Mouse (Mus musculus) intestine, embryonic 14.5 days (tissue): ENCODE results near the gene Pkd1. TPM values are rescaled to one million over a fixed set of nuclear protein-coding genes. Genes with fewer than 3 reads are reported as not detected.

ENCODE experiments used
- ATAC-seq: fragments of 200-750 bp; cut with Nextera tagmentation; replicated peaks from 2 replicates; pipeline ENCODE4 v1.8.0; 2017; ENCODE audit warnings: low read depth, moderate number of reproducible peaks, moderate TSS enrichment, moderate library complexity; ENCODE audit not compliant: low FRiP score, low TSS enrichment
- DNase-seq: peaks from one replicate; pipeline ENCODE4 v3.0.0-alpha.2; 2018; ENCODE audit warnings: low spot score
- H3K27ac ChIP-seq: fragments of 300-500 bp; sonication (generic); 2 replicates; pipeline ENCODE4 v1.5.1; 2014; ENCODE audit warnings: low read depth, mild to moderate bottlenecking, control low read depth
- H3K27me3 ChIP-seq: fragments of 300-500 bp; sonication (generic); replicated peaks from 2 replicates; pipeline ENCODE4 v1.6.1; 2014; ENCODE audit warnings: low read length, control low read depth; ENCODE audit not compliant: control insufficient read depth, insufficient read depth
- H3K36me3 ChIP-seq: fragments of 300-500 bp; sonication (generic); 2 replicates; pipeline ENCODE4 v1.6.1; 2014; ENCODE audit warnings: low read length, control low read depth; ENCODE audit not compliant: control insufficient read depth, insufficient read depth
- H3K4me1 ChIP-seq: fragments of 300-500 bp; sonication (generic); replicated peaks from 2 replicates; pipeline ENCODE4 v1.6.1; 2014; ENCODE audit warnings: low read length, control low read depth, mixed read lengths; ENCODE audit not compliant: control insufficient read depth, insufficient read depth
- H3K4me2 ChIP-seq: fragments of 300-500 bp; sonication (generic); 2 replicates; pipeline ENCODE4 v1.6.1; 2014; ENCODE audit warnings: low read length
- H3K4me3 ChIP-seq: fragments of 300-500 bp; sonication (generic); 2 replicates; pipeline ENCODE4 v1.5.1; 2014; ENCODE audit warnings: low read depth, low read length, control low read depth, mixed read lengths
- H3K9ac ChIP-seq: fragments of 300-500 bp; sonication (generic); 2 replicates; pipeline ENCODE4 v1.6.1; 2014; ENCODE audit warnings: mild to moderate bottlenecking, low read length
- H3K9me3 ChIP-seq: fragments of 300-500 bp; sonication (generic); 2 replicates; pipeline ENCODE4 v1.6.1; 2016; ENCODE audit warnings: low read length, control low read depth; ENCODE audit not compliant: control insufficient read depth
- WGBS: fragments of 180-500 bp; shearing (Covaris S2); extraction: QIAGEN DNeasy Blood & Tissue Kit; methylation state at CpG from one replicate; pipeline ENCODE4 v1.1.7; 2014; 5-methylcytosine and 5-hydroxymethylcytosine counted together
- polyA plus RNA-seq: library from polyadenylated mRNA; unstranded; fragments of >200 nt; fragmentation: Nextera tagmentation; extraction: Ambion mirVana; gene quantifications from 2 replicates; pipeline ENCODE4 v1.2.1, GENCODE M21; 2014

Pkd1 gene
- polyA plus RNA-seq, 1 experiment from 2014 or later, result 26.8 TPM

GRCm38 (mm10) chr17:24586532-24586931 is 36.9 kb downstream of the Pkd1 start:
- peaks cover 73% of the 10 kb centered on the region for H3K36me3 ChIP-seq
- no peaks in the 10 kb centered on the region for H3K27me3 ChIP-seq
- no peaks in the 10 kb centered on the region for H3K4me1 ChIP-seq
- H3K9me3 ChIP-seq, result no peaks in the 10 kb centered on the region
- DNase-seq (no peak), ATAC-seq (no peak)
- H3K4me2 ChIP-seq, result no peak overlapping the region
- H3K27ac ChIP-seq, result no peak overlapping the region
- 95% methylated on average over 4 of the region's 4 CpGs for WGBS
- H3K4me3 ChIP-seq, result no peak overlapping the region
- H3K9ac ChIP-seq, result no peak overlapping the region

GRCm38 (mm10) chr17:24590943-24591342 is 41.3 kb downstream of the Pkd1 start:
- Histone ChIP-seq H3K4me1 (no peaks in the 10 kb centered on the region), H3K4me2 (no peak overlapping the region), H3K4me3 (no peak overlapping the region), H3K9me3 (no peaks in the 10 kb centered on the region), H3K36me3 (peaks cover 92% of the 10 kb centered on the region), H3K27ac (no peak overlapping the region), H3K27me3 (no peaks in the 10 kb centered on the region), H3K9ac (no peak overlapping the region)
- DNase-seq (no peak), ATAC-seq (no peak)
- 100% methylated on average over 3 of the region's 3 CpGs for WGBS

- no peak for DNase-seq
- WGBS, result 98% methylated on average over 5 of the region's 5 CpGs
- Histone ChIP-seq H3K4me1 (no peaks in the 10 kb centered on the region), H3K9ac (no peak overlapping the region), H3K36me3 (peaks cover 92% of the 10 kb centered on the region), H3K9me3 (no peaks in the 10 kb centered on the region), H3K4me3 (no peak overlapping the region), H3K27ac (no peak overlapping the region), H3K27me3 (no peaks in the 10 kb centered on the region), H3K4me2 (no peak overlapping the region)
- no peak for ATAC-seq
These were observed 42.1 kb downstream of the Pkd1 start for GRCm38 (mm10) chr17:24591695-24592094.

- no peaks in the 10 kb centered on the region for H3K4me1 ChIP-seq
- no peaks in the 10 kb centered on the region for H3K9me3 ChIP-seq
- no peak overlapping the region for H3K4me3 ChIP-seq
- H3K27ac ChIP-seq, result no peak overlapping the region
- no peak overlapping the region for H3K4me2 ChIP-seq
- no peaks in the 10 kb centered on the region for H3K27me3 ChIP-seq
- no peak for ATAC-seq
- H3K9ac ChIP-seq, result no peak overlapping the region
- 86% methylated on average over 5 of the region's 5 CpGs for WGBS
- peaks cover 92% of the 10 kb centered on the region for H3K36me3 ChIP-seq
- DNase-seq, result no peak
These were observed 43.6 kb downstream of the Pkd1 start for GRCm38 (mm10) chr17:24593248-24593647.

GRCm38 (mm10) chr17:24593992-24594890 is 44.6 kb downstream of the Pkd1 start:
- no peaks in the 10 kb centered on the region for H3K9me3 ChIP-seq
- DNase-seq (no peak), ATAC-seq (no peak)
- no peaks in the 10 kb centered on the region for H3K4me1 ChIP-seq
- H3K4me2 ChIP-seq, result no peak overlapping the region
- no peak overlapping the region for H3K27ac ChIP-seq
- no peak overlapping the region for H3K4me3 ChIP-seq
- 92% methylated on average over 26 of the region's 26 CpGs for WGBS
- no peak overlapping the region for H3K9ac ChIP-seq
- H3K36me3 ChIP-seq, result peaks cover 94% of the 10 kb centered on the region
- no peaks in the 10 kb centered on the region for H3K27me3 ChIP-seq

- Histone ChIP-seq H3K36me3 (peaks cover 97% of the 10 kb centered on the region), H3K9me3 (no peaks in the 10 kb centered on the region), H3K4me3 (no peak overlapping the region), H3K4me1 (no peaks in the 10 kb centered on the region), H3K27me3 (no peaks in the 10 kb centered on the region), H3K9ac (no peak overlapping the region), H3K4me2 (no peak overlapping the region), H3K27ac (no peak overlapping the region)
- DNase-seq (no peak), ATAC-seq (no peak)
- WGBS, result 79% methylated on average over 17 of the region's 17 CpGs
These were observed 45.8 kb downstream of the Pkd1 start for GRCm38 (mm10) chr17:24595126-24596072.

GRCm38 (mm10) chr17:24596073-24596466 is 46.4 kb downstream of the Pkd1 start:
- no peak overlapping the region for H3K4me3 ChIP-seq
- ATAC-seq (no peak), DNase-seq (no peak)
- no peaks in the 10 kb centered on the region for H3K9me3 ChIP-seq
- no peak overlapping the region for H3K9ac ChIP-seq
- WGBS, result 83% methylated on average over 5 of the region's 5 CpGs
- peaks cover 97% of the 10 kb centered on the region for H3K36me3 ChIP-seq
- no peak overlapping the region for H3K4me2 ChIP-seq
- H3K27me3 ChIP-seq, result no peaks in the 10 kb centered on the region
- H3K27ac ChIP-seq, result no peak overlapping the region
- no peaks in the 10 kb centered on the region for H3K4me1 ChIP-seq

GRCm38 (mm10) chr17:24596471-24597183 is 47.0 kb downstream of the Pkd1 start:
- WGBS, result 90% methylated on average over 19 of the region's 19 CpGs
- H3K36me3 ChIP-seq, result peaks cover 97% of the 10 kb centered on the region
- H3K27ac ChIP-seq, result no peak overlapping the region
- ATAC-seq (no peak), DNase-seq (no peak)
- no peak overlapping the region for H3K4me2 ChIP-seq
- H3K9me3 ChIP-seq, result no peaks in the 10 kb centered on the region
- H3K4me3 ChIP-seq, result no peak overlapping the region
- H3K9ac ChIP-seq, result no peak overlapping the region
- no peaks in the 10 kb centered on the region for H3K27me3 ChIP-seq
- no peaks in the 10 kb centered on the region for H3K4me1 ChIP-seq
